Mouse (Mus musculus) layer of hippocampus, adult 9-11 months (tissue): Measurements from ENCODE around the gene Eef1akmt3.
A peak's percentile ranks its signal among the peaks of the same experiment; 100 is the strongest.

Experiments
- DNase-seq: peaks from one replicate; pipeline ENCODE4 v3.0.0; 2022

Eef1akmt3 gene

GRCm38 (mm10) chr10:126997340-126998113 is 43.8 kb downstream of the Eef1akmt3 start:
- no peak for DNase-seq

DNA sequence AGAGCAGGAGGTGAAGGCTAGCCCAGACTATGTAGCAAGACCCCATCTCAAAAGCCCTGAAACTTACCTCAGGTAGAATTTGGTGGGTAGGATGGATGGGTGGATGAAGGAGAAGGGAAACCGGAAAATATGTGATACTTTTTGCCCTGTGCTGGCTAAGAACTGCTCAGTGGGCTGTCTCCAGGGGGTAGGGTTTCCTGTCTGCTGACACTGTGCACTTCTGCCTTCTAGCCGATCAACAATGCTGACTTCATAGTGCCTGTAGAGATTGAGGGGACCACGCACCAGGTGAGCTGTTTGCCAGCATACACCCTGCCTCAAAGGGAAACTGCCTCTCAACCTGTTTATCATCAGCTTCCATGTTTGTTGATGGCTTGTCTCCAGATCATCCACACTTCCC is 47.7 kb downstream of the Eef1akmt3 start:
- DNase-seq = no peak

DNA sequence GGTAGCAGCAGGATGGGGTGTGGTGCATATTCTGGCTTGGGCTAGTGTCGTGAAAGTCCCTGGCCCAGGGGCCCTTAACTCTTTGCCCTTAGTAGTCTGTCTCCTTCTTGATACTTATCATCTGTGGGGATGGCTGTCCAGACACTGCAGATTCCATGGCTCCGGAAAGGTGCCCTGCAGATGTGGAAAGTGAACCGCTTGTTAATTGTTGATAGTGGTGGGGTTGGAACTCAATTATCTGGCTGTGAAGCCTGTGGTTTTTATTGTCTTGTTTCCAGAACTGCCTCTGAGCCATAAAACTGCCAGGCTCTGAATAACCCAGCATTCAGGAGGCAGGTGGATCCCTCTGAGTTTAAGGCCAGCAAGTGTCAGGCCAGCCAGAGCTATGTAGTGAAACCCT is 49.6 kb downstream of the Eef1akmt3 start:
- no peak for DNase-seq

DNA sequence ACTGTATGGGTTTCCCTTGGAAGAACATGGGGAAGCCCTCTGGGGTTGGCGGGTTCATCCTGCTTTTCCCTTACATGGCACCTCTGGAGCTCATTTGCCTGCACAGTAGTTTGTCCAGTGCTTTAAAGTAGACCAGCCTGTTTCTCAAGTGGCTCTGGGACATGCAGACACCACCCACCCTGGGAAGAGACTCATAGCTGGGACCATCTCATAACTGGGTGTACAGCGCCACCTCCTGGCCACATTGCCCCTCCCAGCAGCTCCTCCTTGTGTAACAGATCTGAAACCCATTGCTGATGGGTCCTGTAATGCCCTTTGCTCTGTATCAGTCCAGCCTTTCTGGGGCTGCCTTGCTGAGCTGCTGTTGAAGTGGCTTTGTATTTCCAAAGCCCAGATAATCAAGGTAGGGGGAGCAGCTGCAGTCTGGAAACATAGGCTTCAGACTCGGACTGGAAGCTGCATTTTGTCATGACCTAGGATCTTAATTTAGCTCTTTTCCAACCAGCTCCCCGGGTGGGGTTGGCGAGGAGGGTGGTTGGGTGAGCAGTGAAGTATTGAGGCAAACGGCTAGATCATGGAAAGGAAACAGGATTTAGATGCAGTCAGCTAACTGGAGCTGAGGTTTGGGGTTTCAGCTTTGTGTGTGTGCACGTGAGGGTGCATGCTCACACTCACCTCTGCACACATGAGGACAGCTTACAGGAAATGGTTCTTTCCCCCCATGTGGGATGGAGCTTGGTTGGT is 50.8 kb downstream of the Eef1akmt3 start:
- peak; percentile 85 for DNase-seq

- DNase-seq = no peak
Observed at GRCm38 (mm10) chr10:126988513-126989165, 52.7 kb downstream of the Eef1akmt3 start.

- DNase-seq = no peak
Observed at GRCm38 (mm10) chr10:126987183-126988118, 53.9 kb downstream of the Eef1akmt3 start.

DNA sequence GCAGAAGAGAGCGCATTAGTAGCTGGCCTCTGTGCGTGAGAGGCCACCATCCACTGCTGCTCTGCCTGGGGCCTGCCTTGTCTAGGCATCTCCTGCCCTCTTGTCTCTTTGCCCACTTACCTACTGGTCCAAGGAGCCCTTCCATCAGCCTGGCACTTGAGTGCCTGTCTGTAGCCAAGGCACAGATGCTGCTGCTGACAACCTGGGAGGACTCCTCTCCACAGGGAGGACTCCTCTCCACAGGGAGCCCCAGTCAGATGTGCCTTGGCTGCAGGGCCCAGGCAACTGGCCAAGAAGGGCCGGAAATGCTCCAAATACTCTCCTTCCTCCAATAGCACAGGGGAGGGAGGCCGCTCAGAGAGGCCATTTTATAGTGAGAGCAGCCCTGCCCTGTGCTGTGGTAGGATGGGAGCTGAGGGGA is 54.8 kb downstream of the Eef1akmt3 start:
- DNase-seq = peak; percentile 75

DNA sequence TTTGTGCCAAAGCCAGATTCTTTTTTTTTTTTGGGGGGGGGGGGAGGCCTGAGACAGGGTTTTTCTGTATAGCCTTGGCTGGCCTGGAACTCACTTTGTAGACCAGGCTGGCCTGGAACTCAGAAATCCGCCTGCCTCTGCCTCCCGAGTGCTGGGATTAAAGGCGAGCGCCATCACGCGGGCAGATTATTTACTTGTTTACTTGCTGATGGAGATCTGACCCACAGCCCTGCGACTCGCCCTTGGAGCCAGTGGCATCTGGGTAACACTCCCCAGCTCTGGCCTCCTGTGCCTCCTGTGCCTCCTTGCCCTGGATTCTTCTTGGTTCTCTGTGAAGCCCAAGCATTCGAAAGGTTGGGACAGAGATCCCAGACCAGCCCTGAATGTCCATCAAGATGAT is 55.7 kb downstream of the Eef1akmt3 start:
- no peak for DNase-seq

- DNase-seq = no peak
Observed at GRCm38 (mm10) chr10:126985127-126985526, 56.2 kb downstream of the Eef1akmt3 start.

- peak; percentile 54 for DNase-seq
Observed at GRCm38 (mm10) chr10:126984189-126985004, 56.9 kb downstream of the Eef1akmt3 start.

- DNase-seq = no peak
Observed at GRCm38 (mm10) chr10:126983193-126983725, 58.1 kb downstream of the Eef1akmt3 start.

DNA sequence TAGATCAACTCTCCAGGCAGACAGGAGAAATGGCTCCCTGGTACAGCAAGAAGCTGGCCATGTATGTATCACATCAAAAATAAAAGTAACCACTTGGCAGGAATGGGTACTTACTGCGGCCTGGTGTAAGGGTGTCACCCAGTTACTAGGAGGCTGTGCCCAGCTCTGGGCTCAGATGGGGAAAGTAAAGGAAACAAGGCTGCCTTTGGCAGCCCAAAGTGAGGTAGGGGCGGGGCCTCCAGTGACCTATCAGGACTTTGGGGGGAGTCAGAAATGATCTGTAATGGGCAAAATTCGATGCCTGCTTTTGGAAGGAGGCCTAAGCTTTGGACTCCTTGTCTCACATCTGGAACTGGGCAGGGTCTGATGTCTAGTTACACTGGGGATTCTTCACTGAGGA is 59.6 kb downstream of the Eef1akmt3 start:
- no peak for DNase-seq
